ENCODE assay signal across 9 mouse cellular contexts in genomic region chr6:135150311-135150710, GRCm38 (mm10). TPM values are rescaled to one million over a fixed set of nuclear protein-coding genes. Genes with fewer than 3 reads are reported as not detected.
DNase-seq lines count a peak whose midpoint lies in the region; ATAC-seq and TF ChIP-seq lines count a peak whose summit lies in the region.
"Had no signal": no experiment of that assay in that cellular context is flagged by ENCODE, and none has a peak within 500 bp of the region (broad histone marks: within the 10 kb centered on the region; RNA-seq: fewer than 3 reads in every experiment).

No protein-coding gene starts in this region.

- H3K79me2 ChIP-seq in CH12.LX (replicated peaks; ENCODE audit: control insufficient read depth, extremely low read depth, insufficient read depth, poor library complexity, severe bottlenecking): no peaks in the 10 kb centered on the region

- WGBS in kidney, embryonic 14.5 days: 41% methylated on average over 5 of the region's 5 CpGs
- WGBS in kidney, embryonic 16.5 days: 33% methylated on average over 5 of the region's 5 CpGs
- 36% methylated on average over 5 of the region's 5 CpGs for whole genome bisulfite sequencing in bone marrow, adult 2 months

- no peak overlapping the region for H3K9ac ChIP-seq in kidney, embryonic 14.5 days (ENCODE audit: low read depth, low read length)
- no peak overlapping the region for H3K9ac ChIP-seq in kidney, embryonic 16.5 days (replicated peaks; ENCODE audit: low read length)
- no peak overlapping the region for H3K9ac ChIP-seq in CH12.LX (ENCODE audit: insufficient read depth, low read depth)
- H3K9ac ChIP-seq: limb, embryonic 15.5 days had no signal

- H3K36me3 ChIP-seq in kidney, embryonic 14.5 days (ENCODE audit: control insufficient read depth, insufficient read depth, low read length): no peaks in the 10 kb centered on the region
- H3K36me3 ChIP-seq in kidney, embryonic 16.5 days (ENCODE audit: insufficient read depth, low read length): peaks cover 3% of the 10 kb centered on the region; the same call in 1 of the 2 replicates
- H3K36me3 ChIP-seq in CH12.LX (replicated peaks in 1 of 2; ENCODE audit: control insufficient read depth in 1 of 2, insufficient read depth in 1 of 2, low read length in 1 of 2): no peaks in the 10 kb centered on the region

- H3K27ac ChIP-seq in kidney, embryonic 14.5 days (ENCODE audit: low read depth, low read length): no peak overlapping the region
- no peak overlapping the region for H3K27ac ChIP-seq in kidney, embryonic 16.5 days (ENCODE audit: low read length)
- H3K27ac ChIP-seq in CH12.LX (ENCODE audit: insufficient read depth, low read depth): no peak overlapping the region
- no peak overlapping the region for H3K27ac ChIP-seq in bone marrow, adult 2 months (ENCODE audit: control insufficient read depth, insufficient read depth, low read depth, low read length, poor library complexity)
- H3K27ac ChIP-seq: limb, embryonic 15.5 days had no signal

- no peaks in the 10 kb centered on the region for H3K27me3 ChIP-seq in kidney, embryonic 14.5 days (ENCODE audit: control insufficient read depth, insufficient read depth, low read length)
- no peaks in the 10 kb centered on the region for H3K27me3 ChIP-seq in kidney, embryonic 16.5 days (ENCODE audit: insufficient read depth, low read length)
- H3K27me3 ChIP-seq in CH12.LX (replicated peaks): no peaks in the 10 kb centered on the region
- H3K27me3 ChIP-seq: limb, embryonic 15.5 days had no signal

- dilution Hi-C loops in CH12.LX (cut with MboI; ENCODE audit: extremely low pct_ligation_motif_present, extremely low pct_unique_long_range_greater_than_20kb, low sequenced_read_pairs): no loop called here

- TF ChIP-seq EP300 in CH12.LX (IDR thresholded peaks at IDR 0.05; ENCODE audit: low read length): no peak

- H3K4me2 ChIP-seq in kidney, embryonic 14.5 days (replicated peaks; ENCODE audit: low read depth, low read length): no peak overlapping the region
- H3K4me2 ChIP-seq in kidney, embryonic 16.5 days (replicated peaks; ENCODE audit: low read depth, low read length): no peak overlapping the region
- no peak overlapping the region for H3K4me2 ChIP-seq in CH12.LX (ENCODE audit: insufficient read depth, low read depth, poor library complexity, severe bottlenecking)
- H3K4me2 ChIP-seq: limb, embryonic 15.5 days had no signal

- no peaks in the 10 kb centered on the region for H3K9me3 ChIP-seq in kidney, embryonic 14.5 days (ENCODE audit: control insufficient read depth, low read length)
- no peaks in the 10 kb centered on the region for H3K9me3 ChIP-seq in kidney, embryonic 16.5 days (ENCODE audit: low read length)
- peaks cover 3% of the 10 kb centered on the region for H3K9me3 ChIP-seq in CH12.LX (replicated peaks; ENCODE audit: low read length)
- H3K9me3 ChIP-seq: limb, embryonic 15.5 days had no signal

- no peaks in the 10 kb centered on the region for H3K4me1 ChIP-seq in kidney, embryonic 14.5 days (ENCODE audit: control insufficient read depth, insufficient read depth, low read length)
- H3K4me1 ChIP-seq in kidney, embryonic 16.5 days (ENCODE audit: insufficient read depth, low read length): no peaks in the 10 kb centered on the region
- peaks cover 0 to 16% of the 10 kb centered on the region in 2 experiments; a peak in 2 of 4 replicates for H3K4me1 ChIP-seq in CH12.LX (ENCODE audit: control insufficient read depth in 1 of 2, insufficient read depth in 2 of 2)
- no peaks in the 10 kb centered on the region for H3K4me1 ChIP-seq in bone marrow, adult 2 months (ENCODE audit: control insufficient read depth, insufficient read depth, low read length)
- H3K4me1 ChIP-seq: limb, embryonic 15.5 days had no signal

- peak; percentile 49 to 77; a peak in 3 of 4 replicates for TF ChIP-seq CTCF in CH12.LX (conservative IDR thresholded peaks at IDR 0.05 in 1 of 2, IDR thresholded peaks at IDR 0.05 in 1 of 2; ENCODE audit: low read depth in 2 of 2, low read length in 2 of 2)
- peak; percentile 64 for TF ChIP-seq CTCF in bone marrow, adult 2 months (IDR thresholded peaks at IDR 0.05; ENCODE audit: control insufficient read depth, insufficient read depth, low read length)

- no peak for TF ChIP-seq POLR2A in CH12.LX (IDR thresholded peaks at IDR 0.05; ENCODE audit: low read depth, low read length)
- TF ChIP-seq POLR2A in bone marrow, adult 2 months (IDR thresholded peaks at IDR 0.05; ENCODE audit: borderline replicate concordance, control insufficient read depth, low read depth, low read length): no peak

- no peak overlapping the region for H3K4me3 ChIP-seq in kidney, embryonic 14.5 days (ENCODE audit: low read length)
- no peak overlapping the region for H3K4me3 ChIP-seq in kidney, embryonic 16.5 days (ENCODE audit: low read length)
- H3K4me3 ChIP-seq in CH12.LX (replicated peaks in 1 of 3; ENCODE audit: low read depth in 2 of 3, low read length in 2 of 3, poor library complexity in 1 of 3): no peak overlapping the region
- no peak overlapping the region for H3K4me3 ChIP-seq in bone marrow, adult 2 months (replicated peaks; ENCODE audit: control insufficient read depth, low read depth, low read length)
- H3K4me3 ChIP-seq: limb, embryonic 15.5 days had no signal

- 0 out of 2 replicates have a peak, but pooled peaks have one; percentile 17 for ATAC-seq in kidney, embryonic 14.5 days (ENCODE audit: low FRiP score, low TSS enrichment)
- no peak for ATAC-seq in kidney, embryonic 16.5 days (ENCODE audit: low FRiP score, low TSS enrichment)

- DNase-seq in CH12.LX (ENCODE audit: extremely low read depth): peak; percentile 61
- DNase-seq in kidney, postnatal 25 days: peak; percentile 28 to 39
- peak; percentile 64 for DNase-seq in thymus, postnatal 0 days (ENCODE audit: low spot score)
- no peak for DNase-seq in spleen, postnatal 36 days (ENCODE audit: low spot score in 2 of 2)
- DNase-seq in right cerebral cortex, adult 18-20 months: no peak

- in situ Hi-C loops in CH12.LX (cut with MboI; ENCODE audit: low pct_ligation_motif_present, low pct_unique_long_range_greater_than_20kb, low sequenced_read_pairs): loop anchor here (10.0 kb wide), 2 partner anchors 94 to 224 kb away; no protein-coding TSS in a partner anchor

- peak; percentile 78 for TF ChIP-seq RAD21 in CH12.LX (IDR thresholded peaks at IDR 0.05; ENCODE audit: low read depth, low read length)

TF ChIP-seq in CH12.LX, 34 proteins besides CTCF, POLR2A, EP300 and RAD21:
- TF ChIP-seq JUND (conservative IDR thresholded peaks at IDR 0.05; ENCODE audit: low read depth, low read length) (no peak), SMC3 (IDR thresholded peaks at IDR 0.05; ENCODE audit: low read depth, low read length) (peak; percentile 84), USF2 (conservative IDR thresholded peaks at IDR 0.05; ENCODE audit: low read depth, low read length) (no peak), ZC3H11A (IDR thresholded peaks at IDR 0.05; ENCODE audit: low read depth, low read length) (peak; percentile 26), CHD2 (IDR thresholded peaks at IDR 0.05; ENCODE audit: low read length) (peak; percentile 74)
TF ChIP-seq in CH12.LX: peak in this region for 3.

RNA-seq across cellular contexts. Expression of gene Gprc5d, which starts 32.2 kb away (rescaled TPM):
- polyA plus RNA-seq in kidney, embryonic 14.5 days (2014; fragmentation: Nextera tagmentation; extraction: Ambion mirVana): not detected in 2 replicates
- polyA plus RNA-seq in kidney, embryonic 16.5 days (2015; fragmentation: Nextera tagmentation; extraction: Ambion mirVana): not detected in 2 replicates
- total RNA-seq in CH12.LX (2012; rRNA removed) (not detected in 2 replicates), CH12.LX (2014; rRNA removed) (not detected in 2 replicates)
- not detected in 2 replicates for polyA plus RNA-seq in CH12.LX (2012; ENCODE audit: insufficient read length, low read depth)
- not detected in 2 replicates for polyA plus RNA-seq in bone marrow, adult 2 months (2011; ENCODE audit: insufficient read depth, insufficient read length, low replicate concordance, missing spikeins)
- polyA plus RNA-seq in thymus, postnatal 0 days (2015; fragmentation: Nextera tagmentation; extraction: Ambion mirVana): 0.10 and 0.24 TPM in 2 replicates
- polyA plus RNA-seq: limb, embryonic 15.5 days had no signal

RNA-seq across cellular contexts. Expression of gene Fam234b, which starts 47.5 kb away (rescaled TPM):
- polyA plus RNA-seq in kidney, embryonic 14.5 days (2014; fragmentation: Nextera tagmentation; extraction: Ambion mirVana): 29.8 and 34.2 TPM in 2 replicates
- polyA plus RNA-seq in kidney, embryonic 16.5 days (2015; fragmentation: Nextera tagmentation; extraction: Ambion mirVana): 41.1 and 42.9 TPM in 2 replicates
- total RNA-seq in CH12.LX (2012; rRNA removed): 0.04 TPM in 2 replicates
- total RNA-seq in CH12.LX (2014; rRNA removed): 0.20 and 0.23 TPM in 2 replicates
- 0.49 and 0.76 TPM in 2 replicates for polyA plus RNA-seq in CH12.LX (2012; ENCODE audit: insufficient read length, low read depth)
- 28.7 and 38.2 TPM in 2 replicates for polyA plus RNA-seq in bone marrow, adult 2 months (2011; ENCODE audit: insufficient read depth, insufficient read length, low replicate concordance, missing spikeins)
- 34.0 and 35.4 TPM in 2 replicates for polyA plus RNA-seq in thymus, postnatal 0 days (2015; fragmentation: Nextera tagmentation; extraction: Ambion mirVana)

RNA-seq across cellular contexts. Expression of gene Hebp1, which starts 47.5 kb away (rescaled TPM):
- polyA plus RNA-seq in kidney, embryonic 14.5 days (2014; fragmentation: Nextera tagmentation; extraction: Ambion mirVana): 9.2 and 36.9 TPM in 2 replicates
- polyA plus RNA-seq in kidney, embryonic 16.5 days (2015; fragmentation: Nextera tagmentation; extraction: Ambion mirVana): 34.6 and 41.5 TPM in 2 replicates
- total RNA-seq in CH12.LX (2012; rRNA removed) (not detected in 2 replicates), CH12.LX (2014; rRNA removed) (not detected in 2 replicates)
- polyA plus RNA-seq in CH12.LX (2012; ENCODE audit: insufficient read length, low read depth): not detected in 2 replicates
- 103 and 178 TPM in 2 replicates for polyA plus RNA-seq in bone marrow, adult 2 months (2011; ENCODE audit: insufficient read depth, insufficient read length, low replicate concordance, missing spikeins)
- 22.8 and 25.0 TPM in 2 replicates for polyA plus RNA-seq in thymus, postnatal 0 days (2015; fragmentation: Nextera tagmentation; extraction: Ambion mirVana)

Comparison
In these comparisons a context has a peak if more than half of its experiments do, and no peak if none do; other contexts are left out.
1. DNase-seq: peak in CH12.LX (single experiment), kidney, postnatal 25 days (2 of 2) and thymus, postnatal 0 days (single experiment); none in spleen, postnatal 36 days (0 of 2) and right cerebral cortex, adult 18-20 months (single experiment).
2. RNA of gene Fam234b, which starts 47.5 kb away (polyA plus RNA-seq): 41.1 to 42.9 TPM in kidney, embryonic 16.5 days, 29.8 to 34.2 TPM in kidney, embryonic 14.5 days, 34.0 to 35.4 TPM in thymus, postnatal 0 days and 28.7 to 38.2 TPM in bone marrow, adult 2 months; 0.49 to 0.76 TPM in CH12.LX; every median in the first group is over 10 times any median in the second.
3. RNA of gene Hebp1, which starts 47.5 kb away (polyA plus RNA-seq): 103 to 178 TPM in bone marrow, adult 2 months, 34.6 to 41.5 TPM in kidney, embryonic 16.5 days, 22.8 to 25.0 TPM in thymus, postnatal 0 days and 9.2 to 36.9 TPM in kidney, embryonic 14.5 days; not detected in CH12.LX; every median in the first group is over 10 times any median in the second.